Mouse (Mus musculus): ENCODE data around the gene Adamts9. TPM values are rescaled to one million over a fixed set of nuclear protein-coding genes. Genes with fewer than 3 reads are reported as not detected.

Gene Adamts9
- 0.53 and 1.1 TPM in 2 replicates for polyA plus RNA-seq (2012; rRNA removed; ENCODE audit: low replicate concordance)

DNA sequence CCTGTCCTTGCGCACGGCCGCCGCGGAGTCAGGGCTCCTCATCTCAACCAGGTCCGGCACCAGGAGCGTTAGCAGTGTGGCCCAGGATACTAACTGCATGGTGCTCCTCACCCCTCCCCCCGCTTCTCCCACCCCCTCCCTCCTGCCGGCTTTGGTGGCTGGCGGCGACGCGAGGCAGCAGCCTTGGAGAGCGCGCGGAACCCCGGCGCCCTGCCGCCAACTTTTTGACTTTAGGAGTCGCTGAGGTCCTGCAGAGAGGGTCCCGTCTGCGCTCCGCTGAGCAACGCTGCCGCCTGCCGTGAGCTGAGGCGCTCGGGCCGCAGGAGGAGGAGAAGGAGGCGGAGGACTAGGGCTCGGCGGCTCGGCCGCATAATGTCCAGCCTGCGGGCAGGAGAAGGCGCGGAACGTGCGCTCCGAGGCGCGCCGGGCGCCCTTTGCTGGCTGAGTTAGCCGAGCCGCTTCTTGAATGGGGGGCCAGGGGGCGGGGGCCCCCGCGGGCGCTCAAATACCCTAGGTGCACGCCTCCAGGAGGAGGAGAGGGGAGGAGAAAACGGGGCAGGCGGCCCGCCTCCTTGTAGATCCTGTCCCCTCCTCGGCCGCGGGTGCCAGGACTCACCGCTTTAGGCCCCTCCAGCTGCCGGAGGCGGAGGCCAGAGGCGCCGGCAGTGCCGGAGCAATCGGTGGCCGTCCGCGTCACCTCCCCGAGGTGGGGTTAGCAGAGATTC is at the start of gene Adamts9:
Gene Adamts9 (minus strand): TSS at position 436 of the 725 bp plus-strand sequence.

DNA sequence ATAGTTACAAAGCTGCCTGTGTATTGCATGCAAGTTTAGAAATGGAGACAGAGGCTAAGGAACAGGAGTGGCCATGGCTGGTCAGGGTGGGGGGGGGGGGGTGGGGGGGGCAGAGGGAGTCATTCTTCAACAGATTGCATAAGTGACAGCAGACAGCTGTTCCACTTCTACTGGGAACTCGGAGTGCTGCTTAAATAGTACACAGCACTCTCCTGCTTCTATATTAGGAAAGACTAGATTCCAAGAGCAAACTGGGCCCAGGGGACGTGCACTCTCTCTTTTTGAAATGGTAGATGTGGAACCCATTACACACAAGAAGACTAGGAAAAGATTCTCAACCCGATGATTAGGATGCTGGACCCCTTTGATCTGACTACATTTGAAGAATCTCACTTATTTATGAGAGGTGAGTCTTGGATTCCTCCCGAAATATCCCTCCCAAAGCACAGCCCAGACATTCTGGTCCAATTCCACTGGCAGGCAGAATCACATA is 74.2 kb downstream of the Adamts9 start, which contains the start of gene Gm15737:
Gene Gm15737 (plus strand): TSS at position 269 of the 493 bp plus-strand sequence.

GRCm38 (mm10) chr6:92816311-92816751 is 127.0 kb downstream of the Adamts9 start, which contains the start of gene A730049H05Rik:
TSS of gene A730049H05Rik (plus strand) at chr6:92816478.

Other genes starting within 250 kb of the Adamts9 start
- gene Prickle2, start 237.3 kb downstream of the Adamts9 start, polyA plus RNA-seq (2012; rRNA removed; ENCODE audit: low replicate concordance): 0.51 and 1.8 TPM in 2 replicates
- not detected in 2 replicates for gene A730049H05Rik, start 127.0 kb downstream of the Adamts9 start, polyA plus RNA-seq (2012; rRNA removed; ENCODE audit: low replicate concordance)
- gene Gm15737, start 74.1 kb downstream of the Adamts9 start, polyA plus RNA-seq (2012; rRNA removed; ENCODE audit: low replicate concordance): not detected in 2 replicates